22 mouse cellular contexts compared by ENCODE assay signal in genomic region chr8:105794009-105794598, GRCm38 (mm10). TPM values are rescaled to one million over a fixed set of nuclear protein-coding genes. Genes with fewer than 3 reads are reported as not detected.
DNase-seq lines count a peak whose midpoint lies in the region; ATAC-seq lines count a peak whose summit lies in the region.
"Had no signal": no experiment of that assay in that cellular context is flagged by ENCODE, and none has a peak within 500 bp of the region (broad histone marks: within the 10 kb centered on the region; RNA-seq: fewer than 3 reads in every experiment).

No protein-coding gene starts in this region.

- no peak overlapping the region for H3K27ac ChIP-seq in lung, embryonic 16.5 days (ENCODE audit: low read length)
- peak overlapping the region; percentile 68 for H3K27ac ChIP-seq in embryonic facial prominence, embryonic 15.5 days (replicated peaks)
- H3K27ac ChIP-seq in stomach, embryonic 16.5 days (ENCODE audit: low read length): peak overlapping the region; percentile 65
- H3K27ac ChIP-seq: embryonic facial prominence, embryonic 13.5 days; forebrain, embryonic 10.5 days; heart, embryonic 10.5 days; hindbrain, embryonic 10.5 days; liver, embryonic 14.5 days; midbrain, embryonic 13.5 days had no signal

- H3K4me3 ChIP-seq in lung, embryonic 16.5 days (ENCODE audit: low read length): no peak overlapping the region
- H3K4me3 ChIP-seq in embryonic facial prominence, embryonic 15.5 days (replicated peaks): no peak overlapping the region
- no peak overlapping the region for H3K4me3 ChIP-seq in stomach, embryonic 16.5 days (replicated peaks; ENCODE audit: low read length)
- H3K4me3 ChIP-seq: embryonic facial prominence, embryonic 13.5 days; forebrain, embryonic 10.5 days; heart, embryonic 10.5 days; hindbrain, embryonic 10.5 days; midbrain, embryonic 13.5 days; myocyte had no signal

- no peak for DNase-seq in lung, postnatal 10 days
- DNase-seq in large intestine, adult 2 months (ENCODE audit: low read depth, low spot score): peak; percentile 68
- DNase-seq in left cerebral cortex, postnatal 25 days (ENCODE audit: low spot score in 2 of 2): no peak
- DNase-seq in layer of hippocampus, postnatal 36 days: no peak
- DNase-seq: adrenal gland, postnatal 10 days; cerebellum, adult 9-11 months; forebrain, postnatal 0 days; thymus, postnatal 14 days had no signal

- H3K9me3 ChIP-seq in lung, embryonic 16.5 days (ENCODE audit: control insufficient read depth, low read length): no peaks in the 10 kb centered on the region
- H3K9me3 ChIP-seq in embryonic facial prominence, embryonic 15.5 days (replicated peaks): no peaks in the 10 kb centered on the region
- no peaks in the 10 kb centered on the region for H3K9me3 ChIP-seq in stomach, embryonic 16.5 days (replicated peaks; ENCODE audit: control insufficient read depth, low read length)
- H3K9me3 ChIP-seq: embryonic facial prominence, embryonic 13.5 days; forebrain, embryonic 10.5 days; heart, embryonic 10.5 days; hindbrain, embryonic 10.5 days; midbrain, embryonic 13.5 days had no signal

- H3K27me3 ChIP-seq in lung, embryonic 16.5 days (ENCODE audit: control insufficient read depth, insufficient read depth, low read depth, low read length): no peaks in the 10 kb centered on the region
- no peaks in the 10 kb centered on the region for H3K27me3 ChIP-seq in embryonic facial prominence, embryonic 15.5 days
- H3K27me3 ChIP-seq in stomach, embryonic 16.5 days (ENCODE audit: control insufficient read depth, insufficient read depth, low read length): no peaks in the 10 kb centered on the region
- H3K27me3 ChIP-seq: embryonic facial prominence, embryonic 13.5 days; midbrain, embryonic 13.5 days had no signal

- 71% methylated on average over 3 of the region's 3 CpGs for WGBS in lung, embryonic 16.5 days
- WGBS in embryonic facial prominence, embryonic 15.5 days: 67% methylated on average over 3 of the region's 3 CpGs
- 25% methylated on average over 3 of the region's 3 CpGs for WGBS in large intestine, adult 2 months
- WGBS in stomach, embryonic 16.5 days: 62% methylated on average over 3 of the region's 3 CpGs

- peaks cover 9% of the 10 kb centered on the region for H3K4me1 ChIP-seq in lung, embryonic 16.5 days (replicated peaks; ENCODE audit: control insufficient read depth, insufficient read depth, low read length)
- peaks cover 17% of the 10 kb centered on the region for H3K4me1 ChIP-seq in embryonic facial prominence, embryonic 15.5 days
- peaks cover 9% of the 10 kb centered on the region; the same call in 1 of the 2 replicates for H3K4me1 ChIP-seq in stomach, embryonic 16.5 days (ENCODE audit: control insufficient read depth, insufficient read depth, low read length)

- peak; percentile 42; the same call in 1 of the 2 replicates for ATAC-seq in lung, embryonic 16.5 days (ENCODE audit: low read depth)
- no peak for ATAC-seq in embryonic facial prominence, embryonic 15.5 days (ENCODE audit: insufficient number of reproducible peaks, low FRiP score, low TSS enrichment, low read depth)
- peak; percentile 80 for ATAC-seq in stomach, embryonic 16.5 days (ENCODE audit: insufficient read depth, low FRiP score)
- ATAC-seq: forebrain, postnatal 0 days; midbrain, embryonic 13.5 days had no signal

- no peak overlapping the region for H3K4me2 ChIP-seq in lung, embryonic 16.5 days (ENCODE audit: low read depth, low read length)
- H3K4me2 ChIP-seq in embryonic facial prominence, embryonic 15.5 days (replicated peaks): no peak overlapping the region
- H3K4me2 ChIP-seq in stomach, embryonic 16.5 days (ENCODE audit: low read depth, low read length): no peak overlapping the region
- H3K4me2 ChIP-seq: embryonic facial prominence, embryonic 13.5 days; midbrain, embryonic 13.5 days had no signal

- no peak overlapping the region for H3K9ac ChIP-seq in lung, embryonic 16.5 days (ENCODE audit: low read length)
- H3K9ac ChIP-seq in embryonic facial prominence, embryonic 15.5 days: no peak overlapping the region
- no peak overlapping the region for H3K9ac ChIP-seq in stomach, embryonic 16.5 days (ENCODE audit: low read length)
- H3K9ac ChIP-seq: embryonic facial prominence, embryonic 13.5 days; forebrain, postnatal 0 days; liver, embryonic 14.5 days; midbrain, embryonic 13.5 days had no signal

- intact Hi-C loops in left cerebral cortex, postnatal 25 days (cut with DNase I): no loop called here

- no peaks in the 10 kb centered on the region for H3K36me3 ChIP-seq in lung, embryonic 16.5 days (ENCODE audit: control insufficient read depth, insufficient read depth, low read length)
- H3K36me3 ChIP-seq in embryonic facial prominence, embryonic 15.5 days: no peaks in the 10 kb centered on the region
- no peaks in the 10 kb centered on the region for H3K36me3 ChIP-seq in stomach, embryonic 16.5 days (ENCODE audit: control insufficient read depth, insufficient read depth, low read length)

RNA-seq across cellular contexts. Expression of gene Ranbp10, which starts 33.0 kb away (rescaled TPM):
- 10.0 and 13.0 TPM in 2 replicates for polyA plus RNA-seq in lung, embryonic 16.5 days (2015; fragmentation: Nextera tagmentation; extraction: Ambion mirVana)
- polyA plus RNA-seq in embryonic facial prominence, embryonic 15.5 days (2015; fragmentation: Nextera tagmentation; extraction: Ambion mirVana): 12.5 and 12.9 TPM in 2 replicates
- polyA plus RNA-seq in large intestine, adult 2 months (2012; rRNA removed): 13.9 and 20.0 TPM in 2 replicates
- polyA plus RNA-seq in stomach, embryonic 16.5 days (2015; fragmentation: Nextera tagmentation; extraction: Ambion mirVana): 13.7 and 14.1 TPM in 2 replicates
- total RNA-seq in left cerebral cortex, postnatal 25 days (2021): 10 to 100 TPM; 24.4 to 25.8 TPM
- 10 to 100 TPM; 24.4 to 27.6 TPM for total RNA-seq in layer of hippocampus, postnatal 36 days (2021)

RNA-seq across cellular contexts. Expression of gene Tsnaxip1, which starts 33.4 kb away (rescaled TPM):
- polyA plus RNA-seq in lung, embryonic 16.5 days (2015; fragmentation: Nextera tagmentation; extraction: Ambion mirVana): 4.0 and 4.6 TPM in 2 replicates
- polyA plus RNA-seq in embryonic facial prominence, embryonic 15.5 days (2015; fragmentation: Nextera tagmentation; extraction: Ambion mirVana): 3.5 and 7.2 TPM in 2 replicates
- not detected in 2 replicates for polyA plus RNA-seq in large intestine, adult 2 months (2012; rRNA removed)
- polyA plus RNA-seq in stomach, embryonic 16.5 days (2015; fragmentation: Nextera tagmentation; extraction: Ambion mirVana): 0.10 and 0.18 TPM in 2 replicates
- not detected for total RNA-seq in left cerebral cortex, postnatal 25 days (2021)
- under 1 TPM in 1 of 2 experiments, not detected in 1; 0.22 TPM for total RNA-seq in layer of hippocampus, postnatal 36 days (2021)
- total RNA-seq: adrenal gland, postnatal 10 days; gastrocnemius, adult 18-20 months; left cerebral cortex, postnatal 10 days; megakaryocyte progenitor cell, adult 5-6 weeks had no signal
- polyA plus RNA-seq: heart, postnatal 0 days had no signal

RNA-seq across cellular contexts. Expression of gene Gfod2, which starts 35.6 kb away (rescaled TPM):
- 22.4 and 25.3 TPM in 2 replicates for polyA plus RNA-seq in lung, embryonic 16.5 days (2015; fragmentation: Nextera tagmentation; extraction: Ambion mirVana)
- polyA plus RNA-seq in embryonic facial prominence, embryonic 15.5 days (2015; fragmentation: Nextera tagmentation; extraction: Ambion mirVana): 21.9 and 23.1 TPM in 2 replicates
- 5.6 and 8.7 TPM in 2 replicates for polyA plus RNA-seq in large intestine, adult 2 months (2012; rRNA removed)
- 18.1 and 24.7 TPM in 2 replicates for polyA plus RNA-seq in stomach, embryonic 16.5 days (2015; fragmentation: Nextera tagmentation; extraction: Ambion mirVana)
- 10 to 100 TPM; 22.0 to 25.5 TPM for total RNA-seq in left cerebral cortex, postnatal 25 days (2021)
- 10 to 100 TPM; 21.9 to 22.5 TPM for total RNA-seq in layer of hippocampus, postnatal 36 days (2021)

RNA-seq across cellular contexts. Expression of gene Cenpt, which starts 59.0 kb away (rescaled TPM):
- 41.2 and 42.7 TPM in 2 replicates for polyA plus RNA-seq in lung, embryonic 16.5 days (2015; fragmentation: Nextera tagmentation; extraction: Ambion mirVana)
- 44.9 and 46.9 TPM in 2 replicates for polyA plus RNA-seq in embryonic facial prominence, embryonic 15.5 days (2015; fragmentation: Nextera tagmentation; extraction: Ambion mirVana)
- 20.5 and 20.6 TPM in 2 replicates for polyA plus RNA-seq in large intestine, adult 2 months (2012; rRNA removed)
- 39.4 and 41.0 TPM in 2 replicates for polyA plus RNA-seq in stomach, embryonic 16.5 days (2015; fragmentation: Nextera tagmentation; extraction: Ambion mirVana)
- 10 to 100 TPM; 14.0 to 16.6 TPM for total RNA-seq in left cerebral cortex, postnatal 25 days (2021)
- total RNA-seq in layer of hippocampus, postnatal 36 days (2021): 10 to 100 TPM; 14.2 to 15.2 TPM
